Mouse (Mus musculus): ENCODE measurements around the gene Mrgprh. TPM values are rescaled to one million over a fixed set of nuclear protein-coding genes. Genes with fewer than 3 reads are reported as not detected.

Gene Mrgprh
- polyA plus RNA-seq, 1 experiment, result 0.24 TPM

GRCm38 (mm10) chr17:12916588-12917380 lies 41.0 kb downstream of the Mrgprh start:
- peaks cover 5% of the 10 kb centered on the region; the same call in 1 of the 2 replicates for H3K4me1 ChIP-seq (replicated peaks; ENCODE audit: control insufficient read depth, insufficient read depth, low read length)
- H3K4me3 ChIP-seq (ENCODE audit: control insufficient read depth, insufficient read depth, low read length), result peak overlapping the region; percentile 82
- H3K27ac ChIP-seq (ENCODE audit: control insufficient read depth, insufficient read depth, low read length), result peak overlapping the region; percentile 43
- no peaks in the 10 kb centered on the region for H3K27me3 ChIP-seq (ENCODE audit: control insufficient read depth, insufficient read depth, low read length)
- DNase-seq, result peak; percentile 62
- peaks cover 46% of the 10 kb centered on the region for H3K36me3 ChIP-seq (ENCODE audit: control insufficient read depth, insufficient read depth, low read length)
- WGBS, result under 1% methylated on average over 40 of the region's 40 CpGs
- no peak; the same call in 1 of the 2 replicates for TF ChIP-seq CTCF (IDR thresholded peaks at IDR 0.05; ENCODE audit: borderline replicate concordance, control insufficient read depth, extremely low read depth, insufficient read depth, low read length, poor library complexity)
- TF ChIP-seq POLR2A (IDR thresholded peaks at IDR 0.05; ENCODE audit: control insufficient read depth, extremely low read depth, insufficient read depth, low read length, poor library complexity), result no peak

- Histone ChIP-seq H3K36me3 (ENCODE audit: control insufficient read depth, insufficient read depth, low read length) (peaks cover 66% of the 10 kb centered on the region), H3K27me3 (ENCODE audit: control insufficient read depth, insufficient read depth, low read length) (no peaks in the 10 kb centered on the region), H3K27ac (ENCODE audit: control insufficient read depth, insufficient read depth, low read length) (no peak overlapping the region), H3K4me1 (replicated peaks; ENCODE audit: control insufficient read depth, insufficient read depth, low read length) (peaks cover 5% of the 10 kb centered on the region; the same call in 1 of the 2 replicates), H3K4me3 (ENCODE audit: control insufficient read depth, insufficient read depth, low read length) (no peak overlapping the region)
- TF ChIP-seq CTCF (IDR thresholded peaks at IDR 0.05; ENCODE audit: borderline replicate concordance, control insufficient read depth, extremely low read depth, insufficient read depth, low read length, poor library complexity), result no peak
- no peak for TF ChIP-seq POLR2A (IDR thresholded peaks at IDR 0.05; ENCODE audit: control insufficient read depth, extremely low read depth, insufficient read depth, low read length, poor library complexity)
- WGBS, result 88% methylated on average over 1 of the region's 1 CpGs
- no peak for DNase-seq
Observed at GRCm38 (mm10) chr17:12921073-12921472, 45.2 kb downstream of the Mrgprh start.

GRCm38 (mm10) chr17:12925001-12925400 lies 49.2 kb downstream of the Mrgprh start:
- Histone ChIP-seq H3K4me3 (ENCODE audit: control insufficient read depth, insufficient read depth, low read length) (no peak overlapping the region), H3K4me1 (replicated peaks; ENCODE audit: control insufficient read depth, insufficient read depth, low read length) (no peaks in the 10 kb centered on the region), H3K36me3 (ENCODE audit: control insufficient read depth, insufficient read depth, low read length) (peaks cover 57% of the 10 kb centered on the region), H3K27me3 (ENCODE audit: control insufficient read depth, insufficient read depth, low read length) (no peaks in the 10 kb centered on the region), H3K27ac (ENCODE audit: control insufficient read depth, insufficient read depth, low read length) (no peak overlapping the region)
- no peak for TF ChIP-seq CTCF (IDR thresholded peaks at IDR 0.05; ENCODE audit: borderline replicate concordance, control insufficient read depth, extremely low read depth, insufficient read depth, low read length, poor library complexity)
- TF ChIP-seq POLR2A (IDR thresholded peaks at IDR 0.05; ENCODE audit: control insufficient read depth, extremely low read depth, insufficient read depth, low read length, poor library complexity), result no peak
- WGBS, result 96% methylated on average over 3 of the region's 3 CpGs
- no peak for DNase-seq

- no peaks in the 10 kb centered on the region for H3K27me3 ChIP-seq (ENCODE audit: control insufficient read depth, insufficient read depth, low read length)
- DNase-seq, result no peak
- no peak overlapping the region for H3K27ac ChIP-seq (ENCODE audit: control insufficient read depth, insufficient read depth, low read length)
- no peak for TF ChIP-seq CTCF (IDR thresholded peaks at IDR 0.05; ENCODE audit: borderline replicate concordance, control insufficient read depth, extremely low read depth, insufficient read depth, low read length, poor library complexity)
- TF ChIP-seq POLR2A (IDR thresholded peaks at IDR 0.05; ENCODE audit: control insufficient read depth, extremely low read depth, insufficient read depth, low read length, poor library complexity), result no peak
- H3K4me1 ChIP-seq (replicated peaks; ENCODE audit: control insufficient read depth, insufficient read depth, low read length), result no peaks in the 10 kb centered on the region
- H3K36me3 ChIP-seq (ENCODE audit: control insufficient read depth, insufficient read depth, low read length), result peaks cover 50% of the 10 kb centered on the region
- WGBS, result 95% methylated on average over 8 of the region's 8 CpGs
- no peak overlapping the region for H3K4me3 ChIP-seq (ENCODE audit: control insufficient read depth, insufficient read depth, low read length)
Observed at GRCm38 (mm10) chr17:12925703-12926180, 49.9 kb downstream of the Mrgprh start.

Other genes with a start within 250 kb of the Mrgprh start
- gene Slc22a1, start 200.2 kb upstream of the Mrgprh start, polyA plus RNA-seq (2012; rRNA removed), result 0.80 and 1.1 TPM in 2 replicates
- 27.7 and 31.8 TPM in 2 replicates for gene Igf2r, start 106.4 kb upstream of the Mrgprh start, polyA plus RNA-seq (2012; rRNA removed)
- gene Mas1, start 7.9 kb upstream of the Mrgprh start, polyA plus RNA-seq (2012; rRNA removed), result 0.28 and 0.66 TPM in 2 replicates
- 1.8 and 2.1 TPM in 2 replicates for gene Pnldc1, start 34.2 kb downstream of the Mrgprh start, polyA plus RNA-seq (2012; rRNA removed)
- 82.2 and 93.1 TPM in 2 replicates for gene Tcp1, start 39.7 kb downstream of the Mrgprh start, polyA plus RNA-seq (2012; rRNA removed)
- gene Mrpl18, start 40.3 kb downstream of the Mrgprh start, polyA plus RNA-seq (2012; rRNA removed), result 48.4 and 54.8 TPM in 2 replicates
- gene Acat3, start 64.6 kb downstream of the Mrgprh start, polyA plus RNA-seq (2012; rRNA removed), result 0.19 and 0.37 TPM in 2 replicates
- 13.1 and 20.6 TPM in 2 replicates for gene Acat2, start 84.7 kb downstream of the Mrgprh start, polyA plus RNA-seq (2012; rRNA removed)
- 31.1 and 31.2 TPM in 2 replicates for gene Wtap, start 118.1 kb downstream of the Mrgprh start, polyA plus RNA-seq (2012; rRNA removed)
- gene Sod2, start 130.8 kb downstream of the Mrgprh start, polyA plus RNA-seq (2012; rRNA removed), result 256 and 263 TPM in 2 replicates
- 0.16 and 0.36 TPM in 2 replicates for gene Gpr31b, start 176.3 kb downstream of the Mrgprh start, polyA plus RNA-seq (2012; rRNA removed)
- 0.06 and 0.16 TPM in 2 replicates for gene Tcp10b, start 185.1 kb downstream of the Mrgprh start, polyA plus RNA-seq (2012; rRNA removed)